Mouse (Mus musculus) heart, postnatal 0 days (tissue): ENCODE results near the gene Syk. TPM values are rescaled to one million over a fixed set of nuclear protein-coding genes. Genes with fewer than 3 reads are reported as not detected.

ENCODE experiments used
- ATAC-seq: fragments of 200-750 bp; cut with Nextera tagmentation; 2 replicates; pipeline ENCODE4 v1.8.0; 2017; ENCODE audit warnings: low read depth, moderate number of reproducible peaks, moderate library complexity; ENCODE audit not compliant: insufficient read depth
- DNase-seq: peaks from one replicate; pipeline ENCODE4 v3.0.0-alpha.2; 2016; ENCODE audit warnings: low spot score
- H3K27ac ChIP-seq: fragments of 300-500 bp; sonication (generic); 2 replicates; pipeline ENCODE4 v1.5.1; 2014; ENCODE audit warnings: low read depth, mild to moderate bottlenecking
- H3K27me3 ChIP-seq: fragments of 300-500 bp; sonication (generic); 2 replicates; pipeline ENCODE4 v1.6.1; 2014; ENCODE audit warnings: low read length, mixed read lengths; ENCODE audit not compliant: control insufficient read depth, insufficient read depth
- H3K36me3 ChIP-seq: fragments of 300-500 bp; sonication (generic); replicated peaks from 2 replicates; pipeline ENCODE4 v1.6.1; 2014; ENCODE audit warnings: low read length, mixed read lengths; ENCODE audit not compliant: control insufficient read depth, insufficient read depth
- H3K4me1 ChIP-seq: fragments of 300-500 bp; sonication (generic); 2 replicates; pipeline ENCODE4 v1.6.1; 2014; ENCODE audit warnings: antibody characterized with exemption; ENCODE audit not compliant: control insufficient read depth, insufficient read depth
- H3K4me2 ChIP-seq: fragments of 300-500 bp; sonication (generic); 2 replicates; pipeline ENCODE4 v1.6.1; 2014; ENCODE audit warnings: low read depth, mild to moderate bottlenecking, low read length, moderate library complexity
- H3K4me3 ChIP-seq: fragments of 300-500 bp; sonication (generic); 2 replicates; pipeline ENCODE4 v1.5.1; 2014; ENCODE audit warnings: low read depth, low read length
- H3K9ac ChIP-seq: fragments of 300-500 bp; sonication (generic); replicated peaks from 2 replicates; pipeline ENCODE4 v1.6.1; 2014; ENCODE audit warnings: low read depth, low read length, mixed read lengths
- H3K9me3 ChIP-seq: fragments of 300-500 bp; sonication (generic); replicated peaks from 2 replicates; pipeline ENCODE4 v1.6.1; 2016; ENCODE audit warnings: low read length; ENCODE audit not compliant: control insufficient read depth
- CTCF ChIP-seq: IDR thresholded peaks from 2 replicates; pipeline ENCODE4 v1.5.1; 2016; ENCODE audit warnings: antibody characterized with exemption, control low read depth, low read depth
- EP300 ChIP-seq: IDR thresholded peaks from 2 replicates; pipeline ENCODE4 v1.6.1; 2016; ENCODE audit warnings: antibody characterized with exemption, low read depth
- WGBS: fragments of 180-500 bp; shearing (Covaris S2); extraction: QIAGEN DNeasy Blood & Tissue Kit; methylation state at CpG from one replicate; pipeline ENCODE4 v1.1.7; 2014; 5-methylcytosine and 5-hydroxymethylcytosine counted together
- polyA plus RNA-seq: library from polyadenylated mRNA; unstranded; fragments of >200 nt; fragmentation: Nextera tagmentation; extraction: Ambion mirVana; gene quantifications from 2 replicates; pipeline ENCODE4 v1.2.1, GENCODE M21; 2015
- total RNA-seq: library from RNA; depleted of rRNA; stranded (reverse); fragments of >200 nt; gene quantifications from 2 replicates; pipeline ENCODE4 v1.2.3, GENCODE M21; 2014; ENCODE audit warnings: low replicate concordance

Gene Syk
- total and polyA plus RNA-seq, 2 experiments from 2014 or later, result 5.7 to 18.3 TPM

DNA sequence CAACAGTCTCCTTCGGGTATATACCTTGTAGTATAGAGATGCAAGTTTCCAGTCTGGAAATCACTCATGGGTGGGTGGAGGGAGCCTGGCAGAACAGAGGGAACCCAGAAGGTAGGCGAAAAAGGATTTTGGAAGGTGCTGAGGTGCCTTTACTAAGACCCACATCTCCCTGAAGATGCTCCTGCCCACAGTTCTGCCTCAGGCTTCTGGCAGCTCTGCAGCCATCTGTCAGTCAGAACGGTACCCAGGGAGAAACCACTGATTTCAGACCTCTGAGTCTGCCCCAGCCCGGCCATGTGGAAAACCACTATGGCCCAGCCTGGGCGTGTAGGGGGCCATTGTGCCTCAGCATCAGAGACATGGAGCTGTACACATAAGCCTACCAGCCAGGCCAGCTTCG, 43.5 kb upstream of the Syk start:
- Histone ChIP-seq H3K27me3 (no peaks in the 10 kb centered on the region), H3K27ac (no peak overlapping the region), H3K36me3 (no peaks in the 10 kb centered on the region), H3K4me2 (no peak overlapping the region), H3K9ac (no peak overlapping the region), H3K9me3 (no peaks in the 10 kb centered on the region), H3K4me3 (no peak overlapping the region), H3K4me1 (no peaks in the 10 kb centered on the region)
- WGBS, result 79% methylated on average over 6 of the region's 6 CpGs
- ATAC-seq (no peak), DNase-seq (no peak)
- no peak for TF ChIP-seq CTCF
- TF ChIP-seq EP300, result no peak

GRCm38 (mm10) chr13:52541385-52542035, 41.5 kb upstream of the Syk start:
- no peak overlapping the region for H3K4me2 ChIP-seq
- H3K27ac ChIP-seq, result no peak overlapping the region
- H3K27me3 ChIP-seq, result no peaks in the 10 kb centered on the region
- TF ChIP-seq EP300 (no peak), CTCF (no peak)
- H3K9me3 ChIP-seq, result no peaks in the 10 kb centered on the region
- H3K4me3 ChIP-seq, result no peak overlapping the region
- ATAC-seq, result no peak
- H3K9ac ChIP-seq, result no peak overlapping the region
- DNase-seq, result no peak
- H3K36me3 ChIP-seq, result no peaks in the 10 kb centered on the region
- WGBS, result 77% methylated on average over 5 of the region's 5 CpGs
- no peaks in the 10 kb centered on the region for H3K4me1 ChIP-seq

- ATAC-seq (no peak), DNase-seq (no peak)
- Histone ChIP-seq H3K4me1 (no peaks in the 10 kb centered on the region), H3K27me3 (no peaks in the 10 kb centered on the region), H3K27ac (no peak overlapping the region), H3K4me2 (no peak overlapping the region), H3K36me3 (no peaks in the 10 kb centered on the region), H3K9me3 (no peaks in the 10 kb centered on the region), H3K9ac (no peak overlapping the region), H3K4me3 (no peak overlapping the region)
- TF ChIP-seq EP300, result no peak
- TF ChIP-seq CTCF, result no peak
- whole genome bisulfite sequencing, result 73% methylated on average over 8 of the region's 8 CpGs
Measured at GRCm38 (mm10) chr13:52542036-52542526, 40.9 kb upstream of the Syk start.

DNA sequence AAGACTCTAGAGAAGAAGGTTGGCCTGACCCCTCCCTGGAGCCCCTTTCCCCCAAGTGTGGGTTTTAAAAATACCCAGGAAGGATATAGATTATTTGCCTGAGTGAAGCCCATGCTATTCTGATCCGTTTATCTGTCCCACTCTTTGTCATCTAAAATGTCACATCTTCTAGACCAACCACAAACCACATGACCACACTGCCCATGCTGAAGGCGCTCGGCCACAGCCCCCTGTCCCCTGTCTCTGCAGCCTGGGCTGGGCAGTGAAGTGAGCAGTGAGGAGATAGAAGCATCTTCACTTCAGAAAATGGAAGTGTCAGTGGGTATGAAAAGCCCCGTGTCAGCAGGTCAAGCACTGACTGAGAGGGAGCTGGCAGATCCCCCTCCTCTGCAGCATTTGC, 40.3 kb upstream of the Syk start:
- H3K36me3 ChIP-seq, result no peaks in the 10 kb centered on the region
- no peaks in the 10 kb centered on the region for H3K4me1 ChIP-seq
- H3K4me2 ChIP-seq, result no peak overlapping the region
- TF ChIP-seq EP300, result no peak
- no peak for TF ChIP-seq CTCF
- no peak overlapping the region for H3K9ac ChIP-seq
- H3K27me3 ChIP-seq, result no peaks in the 10 kb centered on the region
- 53% methylated on average over 4 of the region's 4 CpGs for WGBS
- ATAC-seq (no peak), DNase-seq (no peak)
- no peaks in the 10 kb centered on the region for H3K9me3 ChIP-seq
- H3K27ac ChIP-seq, result no peak overlapping the region
- no peak overlapping the region for H3K4me3 ChIP-seq

- Histone ChIP-seq H3K4me3 (no peak overlapping the region), H3K4me1 (no peaks in the 10 kb centered on the region), H3K4me2 (no peak overlapping the region), H3K27me3 (no peaks in the 10 kb centered on the region), H3K9ac (no peak overlapping the region), H3K9me3 (no peaks in the 10 kb centered on the region), H3K36me3 (no peaks in the 10 kb centered on the region), H3K27ac (no peak overlapping the region)
- ATAC-seq (no peak), DNase-seq (no peak)
- no peak for TF ChIP-seq EP300
- no peak for TF ChIP-seq CTCF
- WGBS, result 71% methylated on average over 6 of the region's 6 CpGs
Measured at GRCm38 (mm10) chr13:52546288-52546687, 36.7 kb upstream of the Syk start.

DNA sequence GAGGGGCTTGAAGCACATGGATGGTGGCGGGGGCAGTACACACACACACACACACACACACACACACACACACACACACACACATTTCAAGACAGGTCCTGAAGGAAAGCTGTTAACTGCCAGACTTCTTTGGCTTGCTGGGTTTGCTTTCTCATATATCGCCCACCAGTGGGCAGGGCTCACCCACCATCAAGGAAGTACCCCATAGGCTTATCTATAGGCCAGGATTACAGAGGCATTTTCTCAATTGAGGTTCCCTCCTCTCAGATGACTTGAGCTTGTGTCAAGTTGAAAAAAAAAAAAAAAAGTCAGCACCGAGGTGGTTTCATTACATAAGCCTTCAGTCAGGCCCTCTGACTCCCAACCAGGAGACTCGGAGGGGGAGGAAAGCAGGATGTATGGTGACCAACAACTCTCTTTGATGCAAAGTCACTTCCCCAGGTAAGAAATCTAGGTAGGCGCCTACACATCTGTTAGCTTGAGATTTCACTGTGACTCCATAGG, 32.2 kb upstream of the Syk start:
- WGBS, result 75% methylated on average over 5 of the region's 5 CpGs

More for the DNA sequence above, 32.2 kb upstream of the Syk start:
- Histone ChIP-seq H3K27ac (no peak overlapping the region), H3K4me3 (no peak overlapping the region), H3K9ac (no peak overlapping the region), H3K36me3 (no peaks in the 10 kb centered on the region), H3K4me1 (no peaks in the 10 kb centered on the region), H3K27me3 (no peaks in the 10 kb centered on the region), H3K4me2 (no peak overlapping the region), H3K9me3 (no peaks in the 10 kb centered on the region)
- TF ChIP-seq EP300 (no peak), CTCF (no peak)
- no peak for DNase-seq
- no peak for ATAC-seq
